In genomic region chr8:114677551-114678127, GRCm38 (mm10) we compare ENCODE assay signal across 19 mouse cellular contexts.
A peak's percentile ranks its signal among the peaks of the same experiment; 100 is the strongest.
DNase-seq lines count a peak whose midpoint lies in the region.
"Had no signal": no experiment of that assay in that cellular context is flagged by ENCODE, and none has a peak within 500 bp of the region (broad histone marks: within the 10 kb centered on the region; RNA-seq: fewer than 3 reads in every experiment).

No protein-coding gene starts in this region.

- no peak overlapping the region for H3K27ac ChIP-seq in embryonic facial prominence, embryonic 10.5 days (replicated peaks)
- H3K27ac ChIP-seq: embryonic facial prominence, embryonic 12.5 days; forebrain, embryonic 12.5 days; hindbrain, embryonic 10.5 days; intestine, embryonic 15.5 days; limb, embryonic 12.5 days; macrophage; midbrain, embryonic 10.5 days had no signal

- 48% methylated on average over 6 of the region's 6 CpGs for WGBS in embryonic facial prominence, embryonic 10.5 days

- peaks cover 14% of the 10 kb centered on the region for H3K4me1 ChIP-seq in embryonic facial prominence, embryonic 10.5 days
- H3K4me1 ChIP-seq: forebrain, embryonic 12.5 days had no signal

- no peaks in the 10 kb centered on the region for H3K36me3 ChIP-seq in embryonic facial prominence, embryonic 10.5 days (replicated peaks)
- H3K36me3 ChIP-seq: embryonic facial prominence, embryonic 12.5 days; forebrain, embryonic 12.5 days; hindbrain, embryonic 10.5 days; intestine, embryonic 15.5 days; limb, embryonic 12.5 days; midbrain, embryonic 10.5 days had no signal

- H3K4me3 ChIP-seq in embryonic facial prominence, embryonic 10.5 days = no peak overlapping the region
- H3K4me3 ChIP-seq: embryonic facial prominence, embryonic 12.5 days; forebrain, embryonic 12.5 days; hindbrain, embryonic 10.5 days; intestine, embryonic 15.5 days; limb, embryonic 12.5 days; midbrain, embryonic 10.5 days; myocyte had no signal

- peak; percentile 31 to 46 for DNase-seq in cerebellum, adult 18-20 months
- DNase-seq in cerebellum, adult 9-11 months = no peak
- peak; percentile 33 for DNase-seq in 3T3-L1 (ENCODE audit: low read depth, low spot score)
- DNase-seq in cerebellum, adult 9-10 months = peak; percentile 50
- DNase-seq in embryonic facial prominence, embryonic 10.5 days (ENCODE audit: low spot score) = peak; percentile 16
- DNase-seq in heart, postnatal 4 days = no peak
- no peak for DNase-seq in testis, postnatal 10 days (ENCODE audit: low spot score)
- DNase-seq: adrenal gland, postnatal 25 days; kidney, postnatal 10 days; layer of hippocampus, postnatal 36 days; liver, postnatal 0 days had no signal

- H3K27me3 ChIP-seq in embryonic facial prominence, embryonic 10.5 days (replicated peaks; ENCODE audit: low read depth, poor library complexity, severe bottlenecking) = no peaks in the 10 kb centered on the region
- H3K27me3 ChIP-seq: embryonic facial prominence, embryonic 12.5 days; forebrain, embryonic 12.5 days; intestine, embryonic 15.5 days had no signal

- H3K9me3 ChIP-seq in embryonic facial prominence, embryonic 10.5 days = no peaks in the 10 kb centered on the region
- H3K9me3 ChIP-seq: embryonic facial prominence, embryonic 12.5 days; forebrain, embryonic 12.5 days; hindbrain, embryonic 10.5 days; intestine, embryonic 15.5 days; limb, embryonic 12.5 days; midbrain, embryonic 10.5 days had no signal

Comparison
In these comparisons a context has a peak if more than half of its experiments do, and no peak if none do; other contexts are left out.
1. DNase-seq: peak in cerebellum, adult 18-20 months (2 of 2), 3T3-L1 (single experiment), cerebellum, adult 9-10 months (single experiment) and embryonic facial prominence, embryonic 10.5 days (single experiment); none in cerebellum, adult 9-11 months (single experiment), heart, postnatal 4 days (single experiment) and testis, postnatal 10 days (single experiment).